Mouse (Mus musculus): Measurements from ENCODE around the gene Mphosph9. TPM values are rescaled to one million over a fixed set of nuclear protein-coding genes. Genes with fewer than 3 reads are reported as not detected.
"Not testable (repeated sequence)": the region's sequence is repeated elsewhere in the genome, so short reads cannot be mapped to it uniquely, and the experiment has no call there.

Mphosph9 gene
- polyA plus RNA-seq, 2 experiments: 3.4 to 4.2 TPM

DNA sequence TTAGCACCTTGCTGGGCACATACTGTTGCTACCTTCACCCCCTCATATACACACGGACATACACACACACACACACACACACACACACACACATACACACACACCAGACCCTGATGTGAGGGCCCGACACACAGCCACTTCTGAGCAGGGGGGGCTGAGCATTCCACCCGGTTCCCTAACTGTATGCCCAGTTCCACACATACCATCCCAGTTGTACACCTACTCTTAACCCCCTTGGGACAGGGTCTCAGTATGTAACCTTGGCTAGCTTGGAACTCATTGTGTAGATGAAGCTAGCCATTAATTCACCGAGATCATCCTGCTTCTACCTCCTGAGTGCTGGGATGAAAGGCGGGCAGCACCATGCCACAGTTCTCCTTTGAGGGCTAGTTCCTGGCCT is 107.2 kb downstream of the Mphosph9 start:
- no peak overlapping the region for H3K4me3 ChIP-seq (ENCODE audit: insufficient read depth in 1 of 2, low read depth in 2 of 2, low read length in 2 of 2)
- H3K27ac ChIP-seq: no peak overlapping the region
- H3K27me3 ChIP-seq (ENCODE audit: control insufficient read depth, insufficient read depth, low read length): no peaks in the 10 kb centered on the region
- WGBS (ENCODE audit: insufficient replicate concordance): 76% methylated on average over 5 of the region's 5 CpGs
- no peak overlapping the region for H3K4me2 ChIP-seq (ENCODE audit: low read depth)
- H3K4me1 ChIP-seq (replicated peaks; ENCODE audit: control insufficient read depth in 2 of 2, insufficient read depth in 2 of 2, low read length in 1 of 2): peaks cover 0 to 11% of the 10 kb centered on the region in 2 experiments; a peak in 2 of 4 replicates
- H3K9me3 ChIP-seq (ENCODE audit: control insufficient read depth, low read length): no peaks in the 10 kb centered on the region
- ATAC-seq (ENCODE audit: insufficient read depth): no peak
- no peak for DNase-seq (ENCODE audit: low read depth in 3 of 3, low spot score in 3 of 3)
- TF ChIP-seq CTCF (IDR thresholded peaks at IDR 0.05; ENCODE audit: low read depth): no peak
- TF ChIP-seq EP300 (IDR thresholded peaks at IDR 0.05; ENCODE audit: low read depth): no peak
- H3K36me3 ChIP-seq (replicated peaks; ENCODE audit: control insufficient read depth, insufficient read depth, low read depth): no peaks in the 10 kb centered on the region
- H3K9ac ChIP-seq (replicated peaks): no peak overlapping the region

DNA sequence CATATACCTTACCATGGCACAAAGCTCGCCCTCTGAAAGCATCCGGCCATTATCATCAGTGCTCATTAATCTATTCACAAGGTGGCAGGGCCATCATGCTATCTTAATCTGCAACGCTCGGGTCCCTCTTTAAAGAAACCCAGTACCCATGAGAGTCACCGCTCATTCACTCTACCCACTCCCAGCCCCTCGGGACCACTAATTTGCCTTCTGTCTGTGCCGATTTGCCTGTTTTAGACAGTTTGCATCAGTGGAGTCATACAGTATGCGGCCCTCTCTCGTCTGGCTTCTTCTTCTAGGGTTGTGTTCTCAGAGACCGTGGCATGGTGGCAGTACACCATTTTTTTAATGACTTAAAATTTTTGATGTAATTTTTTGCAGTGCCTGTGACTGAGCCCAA is 108.3 kb downstream of the Mphosph9 start:
- no peak overlapping the region for H3K27ac ChIP-seq
- no peaks in the 10 kb centered on the region for H3K9me3 ChIP-seq (ENCODE audit: control insufficient read depth, low read length)
- no peak overlapping the region for H3K4me2 ChIP-seq (ENCODE audit: low read depth)
- H3K4me3 ChIP-seq (ENCODE audit: insufficient read depth in 1 of 2, low read depth in 2 of 2, low read length in 2 of 2): no peak overlapping the region
- no peak overlapping the region for H3K9ac ChIP-seq (replicated peaks)
- DNase-seq (ENCODE audit: low read depth in 3 of 3, low spot score in 3 of 3) (no peak), ATAC-seq (ENCODE audit: insufficient read depth) (no peak)
- 77% methylated on average over 10 of the region's 10 CpGs for WGBS (ENCODE audit: insufficient replicate concordance)
- H3K27me3 ChIP-seq (ENCODE audit: control insufficient read depth, insufficient read depth, low read length): no peaks in the 10 kb centered on the region
- peaks cover 0 to 5% of the 10 kb centered on the region in 2 experiments; a peak in 2 of 4 replicates for H3K4me1 ChIP-seq (replicated peaks; ENCODE audit: control insufficient read depth in 2 of 2, insufficient read depth in 2 of 2, low read length in 1 of 2)
- TF ChIP-seq EP300 (IDR thresholded peaks at IDR 0.05; ENCODE audit: low read depth) (no peak), CTCF (IDR thresholded peaks at IDR 0.05; ENCODE audit: low read depth) (no peak)
- no peaks in the 10 kb centered on the region for H3K36me3 ChIP-seq (replicated peaks; ENCODE audit: control insufficient read depth, insufficient read depth, low read depth)

DNA sequence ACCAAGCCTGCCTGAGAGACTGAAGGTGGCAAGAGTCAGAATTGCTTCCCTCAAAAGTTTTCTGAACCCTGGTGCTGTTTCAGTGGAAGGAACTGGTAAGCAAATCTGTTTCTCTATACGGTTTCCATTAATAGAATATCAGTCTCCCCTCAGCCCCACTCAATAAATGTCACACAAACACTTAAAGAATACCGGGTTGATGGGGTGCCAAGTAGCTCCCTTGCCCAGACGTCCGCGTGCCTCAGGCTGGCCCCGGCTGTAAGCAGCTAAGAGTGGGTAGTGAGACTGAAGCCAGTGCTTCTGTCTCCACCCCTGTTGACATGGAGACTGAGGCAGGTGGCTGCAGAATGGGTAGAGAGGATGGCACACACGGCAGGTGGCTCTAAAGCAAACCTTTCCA is 108.8 kb downstream of the Mphosph9 start:
- no peaks in the 10 kb centered on the region for H3K36me3 ChIP-seq (replicated peaks; ENCODE audit: control insufficient read depth, insufficient read depth, low read depth)
- 75% methylated on average over 7 of the region's 7 CpGs for WGBS (ENCODE audit: insufficient replicate concordance)
- ATAC-seq (ENCODE audit: insufficient read depth) (no peak), DNase-seq (ENCODE audit: low read depth in 3 of 3, low spot score in 3 of 3) (no peak)
- H3K27ac ChIP-seq: no peak overlapping the region
- H3K4me2 ChIP-seq (ENCODE audit: low read depth): no peak overlapping the region
- H3K4me3 ChIP-seq (ENCODE audit: insufficient read depth in 1 of 2, low read depth in 2 of 2, low read length in 2 of 2): no peak overlapping the region
- H3K4me1 ChIP-seq (replicated peaks; ENCODE audit: control insufficient read depth in 2 of 2, insufficient read depth in 2 of 2, low read length in 1 of 2): peaks cover 0 to 9% of the 10 kb centered on the region in 2 experiments; a peak in 3 of 4 replicates
- H3K9me3 ChIP-seq (ENCODE audit: control insufficient read depth, low read length): no peaks in the 10 kb centered on the region
- no peaks in the 10 kb centered on the region for H3K27me3 ChIP-seq (ENCODE audit: control insufficient read depth, insufficient read depth, low read length)
- no peak for TF ChIP-seq CTCF (IDR thresholded peaks at IDR 0.05; ENCODE audit: low read depth)
- no peak for TF ChIP-seq EP300 (IDR thresholded peaks at IDR 0.05; ENCODE audit: low read depth)
- no peak overlapping the region for H3K9ac ChIP-seq (replicated peaks)

DNA sequence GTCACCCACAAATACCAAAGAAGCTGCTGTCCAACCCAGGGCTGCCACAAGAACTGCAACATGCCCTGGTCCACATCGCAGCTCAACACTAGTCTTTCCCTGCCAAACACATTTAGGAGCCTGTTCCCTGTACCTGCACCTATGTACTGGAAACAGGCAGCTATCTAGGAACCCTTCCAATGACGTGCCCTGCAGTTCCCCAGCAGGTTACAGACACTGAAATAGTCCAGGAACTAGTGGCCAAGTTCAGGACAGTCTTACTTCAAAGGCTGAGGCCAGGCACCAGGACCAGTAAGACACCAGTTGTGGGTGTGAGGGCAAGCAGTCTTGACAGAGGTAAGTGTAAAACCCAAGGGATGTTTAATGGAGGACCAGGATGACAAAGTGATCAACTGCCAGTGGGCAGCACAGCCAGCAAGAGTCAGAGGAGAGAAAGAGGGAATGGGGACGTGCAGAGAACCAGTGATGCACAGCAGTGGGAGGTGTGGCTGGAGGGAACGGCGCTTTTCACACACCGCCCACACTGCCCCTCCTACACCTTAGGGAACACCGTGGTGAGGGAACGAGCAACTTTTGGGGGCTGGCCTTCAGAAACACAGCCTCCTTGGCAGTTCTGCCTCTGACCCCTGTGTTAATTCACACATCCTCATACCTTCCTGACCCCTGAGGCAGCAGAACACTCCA is 110.1 kb downstream of the Mphosph9 start:
- Histone ChIP-seq H3K27me3 (ENCODE audit: control insufficient read depth, insufficient read depth, low read length) (no peaks in the 10 kb centered on the region), H3K9ac (replicated peaks) (no peak overlapping the region), H3K4me3 (ENCODE audit: insufficient read depth in 1 of 2, low read depth in 2 of 2, low read length in 2 of 2) (no peak overlapping the region), H3K4me1 (replicated peaks; ENCODE audit: control insufficient read depth in 2 of 2, insufficient read depth in 2 of 2, low read length in 1 of 2) (peaks cover 0 to 12% of the 10 kb centered on the region in 2 experiments; a peak in 3 of 4 replicates), H3K4me2 (ENCODE audit: low read depth) (no peak overlapping the region), H3K27ac (no peak overlapping the region), H3K9me3 (ENCODE audit: control insufficient read depth, low read length) (no peaks in the 10 kb centered on the region), H3K36me3 (replicated peaks; ENCODE audit: control insufficient read depth, insufficient read depth, low read depth) (no peaks in the 10 kb centered on the region)
- TF ChIP-seq EP300 (IDR thresholded peaks at IDR 0.05; ENCODE audit: low read depth) (no peak), CTCF (IDR thresholded peaks at IDR 0.05; ENCODE audit: low read depth) (no peak)
- WGBS (ENCODE audit: insufficient replicate concordance): 53% methylated on average over 8 of the region's 8 CpGs
- DNase-seq (ENCODE audit: low read depth in 3 of 3, low spot score in 3 of 3): no peak
- no peak for ATAC-seq (ENCODE audit: insufficient read depth)

DNA sequence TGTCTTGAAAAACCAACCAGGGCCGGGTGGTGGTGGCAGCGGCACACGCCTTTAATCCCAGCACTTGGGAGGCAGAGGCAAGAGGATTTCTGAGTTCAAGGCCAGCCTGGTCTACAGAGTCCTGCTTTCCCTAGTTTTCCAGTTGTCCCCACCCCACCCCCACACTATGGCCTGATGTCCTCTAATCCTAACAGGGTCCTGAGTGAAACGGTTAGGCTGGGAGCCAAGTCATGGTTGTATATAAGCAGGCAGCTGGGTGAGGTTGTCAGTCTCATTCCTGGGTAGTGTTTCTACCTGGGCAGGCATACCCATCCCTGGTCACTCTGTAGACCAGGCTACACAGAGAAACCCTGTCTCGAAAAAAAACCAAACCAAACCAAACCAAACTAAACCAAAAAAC is 110.7 kb downstream of the Mphosph9 start:
- H3K36me3 ChIP-seq (replicated peaks; ENCODE audit: control insufficient read depth, insufficient read depth, low read depth); ATAC-seq (ENCODE audit: insufficient read depth); DNase-seq (ENCODE audit: low read depth in 3 of 3, low spot score in 3 of 3); H3K27ac ChIP-seq; H3K9ac ChIP-seq (replicated peaks); H3K4me2 ChIP-seq (ENCODE audit: low read depth); H3K27me3 ChIP-seq (ENCODE audit: control insufficient read depth, insufficient read depth, low read length); H3K4me3 ChIP-seq (ENCODE audit: insufficient read depth in 1 of 2, low read depth in 2 of 2, low read length in 2 of 2); H3K9me3 ChIP-seq (ENCODE audit: control insufficient read depth, low read length): not testable (repeated sequence)
- 72% methylated on average over 5 of the region's 5 CpGs for WGBS (ENCODE audit: insufficient replicate concordance)
- peaks cover 0 to 12% of the 10 kb centered on the region in 2 experiments; a peak in 3 of 4 replicates for H3K4me1 ChIP-seq (replicated peaks; ENCODE audit: control insufficient read depth in 2 of 2, insufficient read depth in 2 of 2, low read length in 1 of 2)
